Mouse (Mus musculus): ENCODE results near the gene Olfr60. TPM values are rescaled to one million over a fixed set of nuclear protein-coding genes. Genes with fewer than 3 reads are reported as not detected.

The Olfr60 gene
- polyA plus RNA-seq, 1 experiment from 2014 or later: not detected

DNA sequence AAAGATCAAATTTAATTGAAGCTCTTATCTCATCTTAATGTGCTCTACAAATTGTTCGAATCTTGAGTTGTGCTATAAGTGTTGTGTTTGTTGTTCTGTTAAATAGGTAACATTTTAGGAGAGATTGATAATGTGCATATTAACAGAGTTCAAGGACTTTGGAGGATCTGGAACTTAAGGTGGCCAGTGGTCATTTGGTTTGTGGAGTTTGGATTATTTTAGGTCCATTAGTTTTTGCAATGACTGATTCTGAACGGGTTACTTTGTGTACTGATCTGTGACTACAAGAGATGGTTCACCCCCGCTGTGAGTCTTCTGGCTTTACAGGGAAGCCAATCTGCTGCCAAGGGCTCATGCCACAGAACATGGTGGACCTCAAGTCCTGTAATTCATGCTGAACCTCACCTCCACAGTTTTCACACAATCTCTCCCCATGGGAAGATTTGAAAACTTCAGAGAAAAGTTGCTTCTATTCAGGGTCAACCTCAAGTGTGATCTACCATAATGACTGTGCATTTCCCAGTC lies 41.5 kb downstream of the Olfr60 start:
- H3K4me3 ChIP-seq (ENCODE audit: low read depth, low read length): no peak overlapping the region
- WGBS: 86% methylated on average over 3 of the region's 3 CpGs
- no peak overlapping the region for H3K4me2 ChIP-seq (ENCODE audit: low read length)
- no peak overlapping the region for H3K9ac ChIP-seq (ENCODE audit: low read depth, low read length)
- no peak for ATAC-seq
- H3K27me3 ChIP-seq (ENCODE audit: control insufficient read depth, insufficient read depth, low read depth, low read length): no peaks in the 10 kb centered on the region
- H3K36me3 ChIP-seq (ENCODE audit: control insufficient read depth, insufficient read depth, low read length): no peaks in the 10 kb centered on the region
- no peaks in the 10 kb centered on the region for H3K4me1 ChIP-seq (ENCODE audit: control insufficient read depth, insufficient read depth, low read length)
- H3K27ac ChIP-seq (ENCODE audit: low read length): no peak overlapping the region
- H3K9me3 ChIP-seq (replicated peaks; ENCODE audit: control insufficient read depth, low read length, poor library complexity, severe bottlenecking): no peaks in the 10 kb centered on the region

DNA sequence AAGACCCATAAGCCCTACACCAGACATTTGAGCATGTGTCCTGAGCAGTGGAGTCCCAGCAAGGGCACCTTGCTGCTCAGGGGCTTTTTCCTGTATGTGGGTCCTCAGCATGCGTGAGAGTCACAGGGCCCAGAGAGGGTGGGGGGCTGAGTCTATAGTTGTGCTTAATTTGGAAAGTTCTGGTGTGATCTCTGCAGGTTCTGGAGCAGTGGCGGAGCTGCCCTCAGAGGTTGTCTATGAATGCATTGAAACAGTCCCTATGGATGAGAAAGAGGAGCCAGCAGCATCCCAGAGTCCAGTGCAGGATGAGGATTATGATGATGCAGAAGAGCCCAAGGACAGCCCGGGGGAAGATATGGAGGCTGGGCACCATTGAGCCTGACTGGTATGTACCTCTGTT lies 62.1 kb downstream of the Olfr60 start:
- Histone ChIP-seq H3K27me3 (ENCODE audit: control insufficient read depth, insufficient read depth, low read depth, low read length) (no peaks in the 10 kb centered on the region), H3K4me1 (ENCODE audit: control insufficient read depth, insufficient read depth, low read length) (no peaks in the 10 kb centered on the region), H3K4me3 (ENCODE audit: low read depth, low read length) (no peak overlapping the region), H3K9me3 (replicated peaks; ENCODE audit: control insufficient read depth, low read length, poor library complexity, severe bottlenecking) (no peaks in the 10 kb centered on the region), H3K9ac (ENCODE audit: low read depth, low read length) (no peak overlapping the region), H3K27ac (ENCODE audit: low read length) (no peak overlapping the region), H3K4me2 (ENCODE audit: low read length) (no peak overlapping the region), H3K36me3 (ENCODE audit: control insufficient read depth, insufficient read depth, low read length) (no peaks in the 10 kb centered on the region)
- WGBS: 89% methylated on average over 3 of the region's 3 CpGs
- no peak for ATAC-seq

DNA sequence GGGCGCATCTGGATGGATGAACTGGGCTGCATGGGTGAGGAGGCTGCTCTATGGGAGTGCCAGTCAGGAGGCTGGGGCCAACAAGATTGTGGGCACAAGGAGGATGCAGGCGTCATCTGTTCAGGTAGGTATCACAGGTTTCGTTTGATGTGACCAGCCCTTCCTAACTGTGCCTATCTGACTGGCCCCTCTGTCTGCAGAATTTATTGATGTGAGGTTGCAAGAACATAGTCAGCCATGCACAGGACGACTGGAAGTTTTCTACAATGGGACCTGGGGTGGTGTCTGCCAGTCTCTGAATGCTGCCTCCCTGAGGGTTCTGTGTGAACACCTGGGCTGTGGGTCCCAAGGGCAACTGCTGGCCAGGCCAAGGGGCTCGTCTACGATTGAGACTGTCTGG lies 64.6 kb downstream of the Olfr60 start:
- Histone ChIP-seq H3K4me3 (ENCODE audit: low read depth, low read length) (no peak overlapping the region), H3K4me1 (ENCODE audit: control insufficient read depth, insufficient read depth, low read length) (no peaks in the 10 kb centered on the region), H3K9ac (ENCODE audit: low read depth, low read length) (no peak overlapping the region), H3K9me3 (replicated peaks; ENCODE audit: control insufficient read depth, low read length, poor library complexity, severe bottlenecking) (no peaks in the 10 kb centered on the region), H3K4me2 (ENCODE audit: low read length) (no peak overlapping the region), H3K36me3 (ENCODE audit: control insufficient read depth, insufficient read depth, low read length) (no peaks in the 10 kb centered on the region), H3K27ac (ENCODE audit: low read length) (no peak overlapping the region), H3K27me3 (ENCODE audit: control insufficient read depth, insufficient read depth, low read depth, low read length) (no peaks in the 10 kb centered on the region)
- no peak for ATAC-seq
- WGBS: 74% methylated on average over 6 of the region's 6 CpGs

DNA sequence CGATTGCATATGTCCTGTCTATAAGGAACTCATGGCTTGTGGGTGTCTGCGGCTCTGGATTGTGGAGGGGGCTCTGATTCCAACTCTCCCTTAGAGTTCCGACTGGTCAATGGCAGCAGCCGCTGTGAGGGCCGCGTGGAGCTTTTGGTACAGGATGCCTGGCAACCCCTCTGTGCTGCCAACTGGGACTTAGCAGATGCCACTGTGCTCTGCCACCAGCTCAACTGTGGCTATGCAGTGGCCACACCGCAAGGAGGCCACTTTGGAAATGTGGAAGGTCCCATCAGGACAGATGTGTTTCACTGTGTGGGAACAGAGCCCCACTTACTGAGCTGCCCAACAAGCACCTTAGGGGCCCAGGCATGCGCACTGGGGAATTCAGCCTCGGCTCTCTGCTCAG lies 65.7 kb downstream of the Olfr60 start:
- H3K4me3 ChIP-seq (ENCODE audit: low read depth, low read length): no peak overlapping the region
- no peak overlapping the region for H3K27ac ChIP-seq (ENCODE audit: low read length)
- H3K9me3 ChIP-seq (replicated peaks; ENCODE audit: control insufficient read depth, low read length, poor library complexity, severe bottlenecking): no peaks in the 10 kb centered on the region
- H3K27me3 ChIP-seq (ENCODE audit: control insufficient read depth, insufficient read depth, low read depth, low read length): no peaks in the 10 kb centered on the region
- no peak overlapping the region for H3K4me2 ChIP-seq (ENCODE audit: low read length)
- ATAC-seq: no peak
- no peak overlapping the region for H3K9ac ChIP-seq (ENCODE audit: low read depth, low read length)
- WGBS: 92% methylated on average over 9 of the region's 9 CpGs
- no peaks in the 10 kb centered on the region for H3K4me1 ChIP-seq (ENCODE audit: control insufficient read depth, insufficient read depth, low read length)
- H3K36me3 ChIP-seq (ENCODE audit: control insufficient read depth, insufficient read depth, low read length): no peaks in the 10 kb centered on the region

Other genes with a start within 250 kb of the Olfr60 start
- 6.7 and 8.3 TPM in 2 replicates for gene Paox, start 245.9 kb downstream of the Olfr60 start, polyA plus RNA-seq (2015; fragmentation: Nextera tagmentation; extraction: Ambion mirVana)
- 111 TPM in 2 replicates for gene Echs1, start 245.2 kb downstream of the Olfr60 start, polyA plus RNA-seq (2015; fragmentation: Nextera tagmentation; extraction: Ambion mirVana)
- 26.7 and 32.6 TPM in 2 replicates for gene Mtg1, start 224.1 kb downstream of the Olfr60 start, polyA plus RNA-seq (2015; fragmentation: Nextera tagmentation; extraction: Ambion mirVana)
- 26.7 and 29.2 TPM in 2 replicates for gene Sprn, start 206.8 kb downstream of the Olfr60 start, polyA plus RNA-seq (2015; fragmentation: Nextera tagmentation; extraction: Ambion mirVana)
- gene Olfr522, start 196.9 kb downstream of the Olfr60 start, polyA plus RNA-seq (2015; fragmentation: Nextera tagmentation; extraction: Ambion mirVana): not detected in 2 replicates
- not detected in 2 replicates for gene Olfr523, start 188.5 kb downstream of the Olfr60 start, polyA plus RNA-seq (2015; fragmentation: Nextera tagmentation; extraction: Ambion mirVana)
- not detected in 2 replicates for gene Olfr524, start 155.7 kb downstream of the Olfr60 start, polyA plus RNA-seq (2015; fragmentation: Nextera tagmentation; extraction: Ambion mirVana)
- gene Cd163l1, start 143.4 kb downstream of the Olfr60 start, polyA plus RNA-seq (2015; fragmentation: Nextera tagmentation; extraction: Ambion mirVana): not detected in 2 replicates
- not detected in 2 replicates for gene 5830411N06Rik, start 114.4 kb downstream of the Olfr60 start, polyA plus RNA-seq (2015; fragmentation: Nextera tagmentation; extraction: Ambion mirVana)
- gene Olfr525, start 40.8 kb downstream of the Olfr60 start, polyA plus RNA-seq (2015; fragmentation: Nextera tagmentation; extraction: Ambion mirVana): not detected in 2 replicates
- not detected in 2 replicates for gene Olfr527, start 27.7 kb downstream of the Olfr60 start, polyA plus RNA-seq (2015; fragmentation: Nextera tagmentation; extraction: Ambion mirVana)
- gene Olfr530, start 14.7 kb upstream of the Olfr60 start, polyA plus RNA-seq (2015; fragmentation: Nextera tagmentation; extraction: Ambion mirVana): not detected in 2 replicates
- not detected in 2 replicates for gene Olfr531, start 41.2 kb upstream of the Olfr60 start, polyA plus RNA-seq (2015; fragmentation: Nextera tagmentation; extraction: Ambion mirVana)
- gene Olfr532, start 60.0 kb upstream of the Olfr60 start, polyA plus RNA-seq (2015; fragmentation: Nextera tagmentation; extraction: Ambion mirVana): not detected in 2 replicates
- gene Olfr533, start 101.7 kb upstream of the Olfr60 start, polyA plus RNA-seq (2015; fragmentation: Nextera tagmentation; extraction: Ambion mirVana): not detected in 2 replicates
- gene Olfr535, start 122.5 kb upstream of the Olfr60 start, polyA plus RNA-seq (2015; fragmentation: Nextera tagmentation; extraction: Ambion mirVana): not detected in 2 replicates
- not detected in 2 replicates for gene Olfr536, start 145.7 kb upstream of the Olfr60 start, polyA plus RNA-seq (2015; fragmentation: Nextera tagmentation; extraction: Ambion mirVana)
- gene Olfr538, start 206.2 kb upstream of the Olfr60 start, polyA plus RNA-seq (2015; fragmentation: Nextera tagmentation; extraction: Ambion mirVana): not detected in 2 replicates
- 0.03 TPM in 1 of 2 replicates, not detected in the other for gene Olfr46, start 239.6 kb upstream of the Olfr60 start, polyA plus RNA-seq (2015; fragmentation: Nextera tagmentation; extraction: Ambion mirVana)

Data from midbrain, embryonic 16.5 days (tissue).